Mouse (Mus musculus) liver, adult 2 months (tissue): Measurements from ENCODE around the gene Rnf128.

Source experiments
- CTCF ChIP-seq: fragments of 200-500 bp; IDR thresholded peaks from 2 replicates; pipeline ENCODE4 v1.5.1; 2011; ENCODE audit warnings: low read depth, low read length, control low read depth
- POLR2A ChIP-seq: fragments of 200-500 bp; IDR thresholded peaks from 2 replicates; pipeline ENCODE4 v1.6.1; 2011; ENCODE audit warnings: low read length, control low read depth; ENCODE audit not compliant: insufficient read depth; ENCODE audit errors: extremely low read depth

DNA sequence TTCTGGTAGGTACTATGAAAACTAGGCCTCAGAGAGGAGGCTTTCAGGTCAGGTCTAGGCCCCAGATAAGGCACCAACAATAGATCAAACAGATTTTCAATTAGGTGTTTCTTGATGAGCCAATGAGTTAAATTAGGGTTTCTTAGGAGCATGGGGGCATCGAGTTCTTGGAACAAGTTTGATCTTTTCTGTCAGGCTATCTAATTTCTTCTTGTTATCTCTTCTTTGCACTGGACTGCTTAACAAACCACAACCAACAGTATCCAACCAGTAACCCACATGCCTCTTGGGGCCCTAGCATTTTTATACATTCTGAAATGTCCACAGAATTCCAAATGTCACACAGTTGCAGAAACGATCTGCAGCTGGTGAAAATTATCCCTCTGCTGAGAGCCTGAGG is 37.4 kb upstream of the Rnf128 start:
- TF ChIP-seq POLR2A = no peak
- TF ChIP-seq CTCF = no peak
